Comparison of ENCODE assay signal across 11 mouse cellular contexts in genomic region chr12:25012555-25013540, GRCm38 (mm10). TPM values are rescaled to one million over a fixed set of nuclear protein-coding genes. Genes with fewer than 3 reads are reported as not detected.
DNase-seq lines count a peak whose midpoint lies in the region; ATAC-seq lines count a peak whose summit lies in the region.
"Had no signal": no experiment of that assay in that cellular context is flagged by ENCODE, and none has a peak within 500 bp of the region (broad histone marks: within the 10 kb centered on the region; RNA-seq: fewer than 3 reads in every experiment).

No protein-coding gene starts in this region.

- no peaks in the 10 kb centered on the region for H3K9me3 ChIP-seq in heart, embryonic 14.5 days (ENCODE audit: control insufficient read depth, low read length)
- H3K9me3 ChIP-seq in stomach, embryonic 16.5 days (replicated peaks; ENCODE audit: control insufficient read depth, low read length), result no peaks in the 10 kb centered on the region
- H3K9me3 ChIP-seq: limb, embryonic 15.5 days; midbrain, embryonic 12.5 days had no signal

- H3K27ac ChIP-seq in heart, embryonic 14.5 days (replicated peaks in 1 of 2; ENCODE audit: control insufficient read depth in 1 of 2, insufficient read depth in 1 of 2, low read depth in 2 of 2, low read length in 2 of 2), result peak overlapping the region; percentile 55 to 60; a peak in 2 of 4 replicates
- 0 out of 2 replicates have a peak overlapping the region, but pooled peaks have one; percentile 23 for H3K27ac ChIP-seq in stomach, embryonic 16.5 days (ENCODE audit: low read length)
- H3K27ac ChIP-seq: limb, embryonic 15.5 days; midbrain, embryonic 12.5 days had no signal

- intact Hi-C loops in left cerebral cortex, postnatal 36 days (cut with DNase I), result no loop called here

- ATAC-seq in heart, embryonic 14.5 days (ENCODE audit: insufficient number of reproducible peaks, insufficient read depth, low FRiP score, low read depth), result no peak
- 0 out of 2 replicates have a peak, but pooled peaks have one; percentile 34 for ATAC-seq in stomach, embryonic 16.5 days (ENCODE audit: insufficient read depth, low FRiP score)
- no peak for ATAC-seq in inflammation-experienced regulatory T-cells, adult 6 months

- H3K4me1 ChIP-seq in heart, embryonic 14.5 days (ENCODE audit: control insufficient read depth in 2 of 2, insufficient read depth in 2 of 2, low read length in 2 of 2), result peaks cover 8 to 14% of the 10 kb centered on the region in 2 experiments
- H3K4me1 ChIP-seq in stomach, embryonic 16.5 days (ENCODE audit: control insufficient read depth, insufficient read depth, low read length), result no peaks in the 10 kb centered on the region
- H3K4me1 ChIP-seq: limb, embryonic 15.5 days; midbrain, embryonic 12.5 days had no signal

- H3K4me3 ChIP-seq in heart, embryonic 14.5 days (ENCODE audit: control insufficient read depth in 1 of 2, insufficient read depth in 1 of 2, low read depth in 1 of 2, low read length in 2 of 2), result no peak overlapping the region
- no peak overlapping the region for H3K4me3 ChIP-seq in stomach, embryonic 16.5 days (replicated peaks; ENCODE audit: low read length)
- H3K4me3 ChIP-seq: limb, embryonic 15.5 days; midbrain, embryonic 12.5 days had no signal

- H3K36me3 ChIP-seq in heart, embryonic 14.5 days (ENCODE audit: control insufficient read depth, insufficient read depth, low read length), result peaks cover 93% of the 10 kb centered on the region
- peaks cover 9% of the 10 kb centered on the region for H3K36me3 ChIP-seq in stomach, embryonic 16.5 days (ENCODE audit: control insufficient read depth, insufficient read depth, low read length)

- DNase-seq in left cerebral cortex, adult 18-20 months (ENCODE audit: low spot score in 2 of 2), result peak; percentile 48 to 60
- DNase-seq in left cerebral cortex, postnatal 36 days (ENCODE audit: low spot score in 2 of 2), result no peak
- peak; percentile 81 for DNase-seq in T-cell, adult 2 months (ENCODE audit: low spot score)
- no peak for DNase-seq in gastrocnemius, adult 8-10 months (ENCODE audit: low spot score in 2 of 2)
- no peak for DNase-seq in testis, postnatal 14 days (ENCODE audit: low spot score)
- DNase-seq: kidney, postnatal 25 days had no signal

- H3K4me2 ChIP-seq in heart, embryonic 14.5 days (ENCODE audit: low read length), result no peak overlapping the region
- H3K4me2 ChIP-seq in stomach, embryonic 16.5 days (ENCODE audit: low read depth, low read length), result no peak overlapping the region
- H3K4me2 ChIP-seq: limb, embryonic 15.5 days; midbrain, embryonic 12.5 days had no signal

- 59% methylated on average over 13 of the region's 13 CpGs for WGBS in heart, embryonic 14.5 days
- WGBS in stomach, embryonic 16.5 days, result 74% methylated on average over 13 of the region's 13 CpGs

- H3K9ac ChIP-seq in heart, embryonic 14.5 days (ENCODE audit: low read length), result no peak overlapping the region
- no peak overlapping the region for H3K9ac ChIP-seq in stomach, embryonic 16.5 days (ENCODE audit: low read length)
- H3K9ac ChIP-seq: limb, embryonic 15.5 days; midbrain, embryonic 12.5 days had no signal

- H3K27me3 ChIP-seq in heart, embryonic 14.5 days (ENCODE audit: control insufficient read depth, insufficient read depth, low read length), result no peaks in the 10 kb centered on the region
- no peaks in the 10 kb centered on the region for H3K27me3 ChIP-seq in stomach, embryonic 16.5 days (ENCODE audit: control insufficient read depth, insufficient read depth, low read length)
- H3K27me3 ChIP-seq: limb, embryonic 15.5 days; midbrain, embryonic 12.5 days had no signal

RNA-seq across cellular contexts. Expression of gene Kidins220, which starts 38.1 kb away (rescaled TPM):
- 100 to 1,000 TPM; 322 to 340 TPM for total RNA-seq in left cerebral cortex, adult 18-20 months (2021)
- 100 to 1,000 TPM; 269 to 333 TPM for total RNA-seq in left cerebral cortex, postnatal 36 days (2021)
- 50.1 and 50.9 TPM in 2 replicates for polyA plus RNA-seq in heart, embryonic 14.5 days (2014; fragmentation: Nextera tagmentation; extraction: Ambion mirVana)
- polyA plus RNA-seq in stomach, embryonic 16.5 days (2015; fragmentation: Nextera tagmentation; extraction: Ambion mirVana), result 30.1 and 32.7 TPM in 2 replicates
- 10 to 100 TPM; 43.2 to 50.6 (median 45.3) TPM for total RNA-seq in gastrocnemius, adult 8-10 months (2022)
- 10 to 100 TPM; 14.6 to 16.8 (median 16.3) TPM for polyA plus RNA-seq in inflammation-experienced regulatory T-cells, adult 6 months (2017; shearing (Covaris generic))

Comparison
In these comparisons a context has a peak if more than half of its experiments do, and no peak if none do; other contexts are left out.
1. DNase-seq: peak in left cerebral cortex, adult 18-20 months (2 of 2) and T-cell, adult 2 months (single experiment); none in left cerebral cortex, postnatal 36 days (0 of 2), gastrocnemius, adult 8-10 months (0 of 2) and testis, postnatal 14 days (single experiment).
2. RNA of gene Kidins220, which starts 38.1 kb away (total RNA-seq): 322 to 340 TPM in left cerebral cortex, adult 18-20 months and 269 to 333 TPM in left cerebral cortex, postnatal 36 days; 43.2 to 50.6 TPM in gastrocnemius, adult 8-10 months; every median in the first group is over 4 times any median in the second.